Mouse (Mus musculus): ENCODE results near the gene 1110017D15Rik.

Gene 1110017D15Rik

DNA sequence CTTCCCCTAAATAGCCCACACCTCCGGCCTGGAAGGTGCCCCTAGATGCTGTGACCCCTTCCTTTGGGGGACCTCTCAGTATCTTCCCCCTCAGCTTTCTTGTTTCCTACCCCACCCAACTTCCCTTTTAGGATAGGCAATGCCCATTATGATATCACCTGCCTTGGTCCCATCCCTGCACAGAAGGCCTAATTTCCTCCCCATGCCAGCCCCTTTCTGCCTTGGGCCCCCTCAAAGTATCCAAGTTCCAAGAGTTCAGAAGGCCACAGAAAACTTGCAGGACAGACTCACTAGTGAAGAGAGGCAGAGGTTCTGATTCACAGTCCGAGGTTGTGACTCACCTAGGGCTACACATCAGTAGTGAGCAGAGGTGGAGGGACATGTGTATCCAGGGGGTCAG, at the start of gene 1110017D15Rik:
Gene 1110017D15Rik, minus strand, starts transcription at position 101 of the 400 bp plus-strand sequence.
- DNase-seq (ENCODE audit: low spot score) = no peak

DNA sequence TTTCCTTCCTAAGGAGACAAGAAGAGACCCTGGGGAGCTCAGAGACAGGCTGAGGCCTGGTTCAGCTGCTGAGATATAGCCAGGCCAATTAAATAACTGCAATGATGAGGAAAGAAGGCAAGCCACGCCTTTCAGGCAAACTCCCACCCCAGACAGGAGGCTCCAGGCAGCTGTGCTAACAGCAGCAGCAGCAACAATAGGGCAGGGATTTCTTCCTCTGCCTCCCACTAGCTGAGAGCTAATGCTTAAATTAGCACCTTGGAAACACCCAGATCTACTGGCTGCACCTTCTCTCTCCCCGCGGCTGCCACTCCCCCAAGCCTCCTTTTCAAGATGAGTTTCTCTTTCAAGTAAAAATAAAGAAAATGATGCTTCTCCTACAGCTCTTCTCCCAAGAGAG, 49.0 kb upstream of the 1110017D15Rik start:
- no peak for DNase-seq (ENCODE audit: low spot score)

DNA sequence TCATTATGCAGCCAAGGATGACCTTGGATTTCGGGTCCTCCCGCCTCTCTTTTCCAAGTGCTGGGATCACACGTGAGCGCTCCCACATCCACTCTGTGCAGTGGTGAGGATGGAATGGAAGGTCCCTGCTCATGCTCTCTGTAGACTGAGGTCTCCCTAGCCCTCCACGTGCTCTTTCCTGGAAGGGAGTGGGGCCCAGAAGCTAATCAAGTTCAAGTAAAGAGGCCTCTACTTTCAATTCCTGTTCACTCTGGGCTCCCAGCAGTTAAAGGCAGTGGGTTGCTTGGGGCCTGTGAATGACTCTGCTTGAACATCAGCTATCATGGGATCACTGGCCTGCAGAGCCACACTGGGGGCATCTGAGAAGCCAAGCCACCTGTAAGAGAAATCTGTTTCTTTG, 46.2 kb upstream of the 1110017D15Rik start:
- no peak for DNase-seq (ENCODE audit: low spot score)

DNA sequence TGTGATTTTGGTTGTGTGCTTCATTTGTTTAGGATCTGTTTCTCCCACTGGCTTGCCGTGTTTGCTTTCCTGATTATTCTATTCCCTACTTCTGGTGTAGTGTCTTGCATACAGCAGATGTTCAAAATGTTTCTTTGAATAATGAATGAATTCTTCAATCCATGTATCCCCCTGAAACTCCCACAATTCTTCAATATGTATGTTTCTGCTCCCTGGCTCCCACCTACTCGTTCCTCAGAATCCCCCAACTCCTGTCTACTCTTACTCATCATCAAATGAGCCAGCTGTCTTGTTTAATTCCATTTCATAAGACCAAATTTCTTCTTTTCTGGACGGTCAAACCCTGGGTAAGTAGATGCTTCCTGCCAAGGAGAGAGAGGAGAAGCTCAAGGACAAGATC, 40.0 kb upstream of the 1110017D15Rik start:
- DNase-seq (ENCODE audit: low spot score) = no peak

DNA sequence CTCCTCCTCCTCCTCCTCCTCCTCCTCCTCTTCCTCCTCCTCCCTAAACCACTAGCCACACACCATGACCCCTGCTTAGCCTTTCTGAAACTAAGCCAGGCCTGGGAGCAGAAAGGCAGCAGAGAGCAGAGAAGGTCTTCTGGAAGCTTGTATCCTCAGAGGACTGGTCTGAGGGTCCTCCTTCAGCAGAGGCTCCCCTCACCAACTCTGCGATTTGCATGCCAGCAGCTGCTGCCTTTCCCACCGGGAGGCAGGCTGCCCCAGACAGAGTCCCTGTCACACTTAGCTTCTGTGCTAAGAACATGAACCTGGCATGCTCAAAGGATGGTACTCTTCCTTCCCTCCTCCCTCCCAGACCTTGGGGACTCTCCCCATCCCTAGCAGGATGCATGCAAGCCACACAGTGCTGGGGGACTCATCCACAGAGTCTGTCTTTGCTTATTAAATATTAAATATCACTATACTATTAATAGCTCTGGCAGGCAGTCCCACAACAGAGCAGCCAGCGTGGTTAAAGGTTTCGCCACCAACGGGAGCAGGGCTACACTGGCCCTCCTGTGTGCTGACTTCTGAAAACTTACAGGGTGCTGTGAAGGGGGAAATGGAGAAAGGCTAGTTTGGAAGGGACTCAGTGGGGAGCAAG, 39.3 kb upstream of the 1110017D15Rik start:
- DNase-seq (ENCODE audit: low spot score) = no peak

DNA sequence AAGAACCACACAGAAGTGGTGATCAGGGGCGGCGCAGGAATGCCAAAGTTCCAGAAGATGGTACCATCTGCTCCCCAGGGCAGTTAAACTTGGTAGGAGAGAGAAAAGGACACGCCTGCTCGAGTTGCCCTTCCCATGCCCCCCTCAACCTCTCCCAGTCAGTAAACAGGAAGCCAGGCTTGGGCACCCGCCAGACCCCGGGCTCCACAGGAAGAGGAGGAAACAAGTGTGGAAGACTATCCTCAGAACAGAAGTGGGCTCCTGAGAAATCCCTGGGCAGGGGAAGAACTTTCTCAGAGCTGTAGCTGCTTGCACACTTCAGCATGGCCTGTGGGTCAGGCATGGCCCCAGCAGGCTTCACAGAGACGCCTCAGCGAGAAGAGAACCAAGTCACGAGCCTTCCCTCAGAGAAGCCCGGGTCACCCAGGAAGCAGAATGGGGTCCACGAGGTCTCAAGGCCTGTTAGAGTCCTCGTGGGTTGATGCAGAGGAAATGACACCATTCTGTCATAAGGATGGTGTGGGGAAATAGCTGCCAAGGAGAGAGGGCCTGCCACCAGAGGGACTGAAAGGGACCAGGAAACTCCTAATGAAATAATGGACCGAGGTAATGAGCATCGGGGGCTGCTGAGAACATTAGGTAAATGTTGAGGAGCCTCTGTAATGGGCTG, 38.0 kb upstream of the 1110017D15Rik start:
- no peak for DNase-seq (ENCODE audit: low spot score)

DNA sequence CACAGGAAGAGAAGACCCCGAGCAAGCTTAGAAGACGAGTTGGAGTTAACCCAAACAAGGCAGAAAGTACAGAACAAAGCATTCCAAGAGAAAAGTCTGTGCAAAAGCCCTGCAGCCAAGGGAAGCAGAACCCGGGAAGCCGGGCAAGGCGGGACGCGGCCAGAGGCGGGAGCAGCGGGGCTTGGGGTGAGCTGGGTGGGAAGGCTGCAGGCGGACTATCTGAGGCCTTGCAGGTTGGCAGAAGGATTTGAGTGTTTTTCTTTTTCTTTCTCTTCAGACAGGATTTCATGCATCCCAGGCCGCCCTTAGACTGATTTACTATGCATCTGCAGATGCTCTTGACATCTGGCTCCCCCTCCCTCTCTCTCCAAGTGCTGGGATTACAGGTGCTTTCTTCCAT, 36.0 kb upstream of the 1110017D15Rik start:
- DNase-seq (ENCODE audit: low spot score) = no peak

DNA sequence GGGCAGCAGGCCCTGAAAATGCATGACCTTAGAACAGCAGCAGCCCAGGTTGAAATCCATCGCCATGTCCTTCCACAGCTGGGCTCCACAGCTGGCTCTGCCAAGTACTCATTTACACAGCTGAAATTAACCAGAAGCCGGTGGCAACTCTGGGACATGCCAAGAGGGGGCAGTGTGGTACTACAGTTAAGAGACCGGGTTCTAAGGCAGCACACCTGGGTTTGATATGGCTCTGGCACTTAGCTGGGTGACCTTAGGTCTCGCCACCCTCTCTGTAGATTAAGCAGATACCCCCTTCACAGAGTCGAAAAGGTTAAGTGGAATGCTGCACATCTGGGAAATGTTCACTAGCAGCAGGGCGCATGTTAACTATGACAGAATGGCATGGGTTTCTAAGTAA, 35.4 kb upstream of the 1110017D15Rik start:
- no peak for DNase-seq (ENCODE audit: low spot score)

DNA sequence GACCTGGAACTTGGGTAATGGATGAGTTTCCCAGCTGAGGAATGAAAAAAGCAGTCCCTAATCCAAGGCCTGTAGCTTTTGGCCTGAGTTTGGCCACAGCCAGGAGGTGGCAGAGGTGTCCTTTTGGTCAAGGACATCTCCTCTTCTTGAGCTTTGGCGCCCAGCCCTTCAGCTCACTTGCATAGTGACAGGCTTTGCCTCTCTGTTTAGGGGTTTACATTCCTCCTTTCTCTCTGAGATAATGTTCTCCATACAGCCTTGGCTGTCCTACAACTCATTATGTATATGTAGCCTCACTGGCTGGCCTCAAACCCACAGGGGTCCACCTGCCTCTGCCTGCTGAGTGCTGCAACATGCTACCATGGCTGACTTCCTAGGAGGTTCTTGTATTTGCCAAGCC, 30.0 kb upstream of the 1110017D15Rik start:
- no peak for DNase-seq (ENCODE audit: low spot score)

DNA sequence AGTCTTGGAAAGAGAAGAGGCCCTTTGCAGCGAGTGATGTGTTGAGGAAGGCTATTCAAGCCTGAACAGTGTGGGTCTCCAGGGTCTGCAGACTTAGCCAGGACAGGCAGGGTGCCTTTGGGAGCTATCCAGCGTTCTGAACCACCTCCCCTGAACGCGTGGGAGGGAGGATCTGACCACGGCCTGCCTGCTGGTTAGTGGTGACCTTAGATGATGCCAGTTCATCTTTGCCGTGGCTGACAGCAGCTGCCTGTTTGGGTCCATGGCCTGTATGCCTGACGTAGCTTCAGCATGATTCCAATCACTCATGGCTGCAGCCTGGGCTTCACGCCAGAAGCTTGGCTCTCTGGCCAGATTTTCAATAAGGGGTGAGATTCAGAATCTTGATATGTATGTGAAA, 28.9 kb upstream of the 1110017D15Rik start:
- DNase-seq (ENCODE audit: low spot score) = no peak

DNA sequence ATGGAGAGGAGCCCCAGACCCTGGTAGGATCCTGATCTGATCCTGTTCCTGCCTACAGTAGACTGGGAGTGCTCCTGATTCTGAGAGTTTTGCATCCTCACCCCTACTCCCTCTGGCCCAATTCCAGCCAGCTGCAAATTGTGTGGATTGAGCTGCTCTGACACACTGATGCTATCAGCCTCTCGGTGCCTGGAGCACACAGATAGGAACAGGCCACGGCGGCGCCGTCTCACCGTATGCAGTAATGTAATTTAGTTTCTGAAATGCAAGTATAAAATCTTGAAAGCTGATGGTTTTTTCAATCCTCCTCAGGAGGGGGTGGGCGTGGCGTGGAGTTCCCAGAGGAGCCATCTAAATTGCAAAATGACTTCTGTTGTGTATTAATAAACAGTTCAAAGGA, 25.0 kb upstream of the 1110017D15Rik start:
- DNase-seq (ENCODE audit: low spot score) = no peak

DNA sequence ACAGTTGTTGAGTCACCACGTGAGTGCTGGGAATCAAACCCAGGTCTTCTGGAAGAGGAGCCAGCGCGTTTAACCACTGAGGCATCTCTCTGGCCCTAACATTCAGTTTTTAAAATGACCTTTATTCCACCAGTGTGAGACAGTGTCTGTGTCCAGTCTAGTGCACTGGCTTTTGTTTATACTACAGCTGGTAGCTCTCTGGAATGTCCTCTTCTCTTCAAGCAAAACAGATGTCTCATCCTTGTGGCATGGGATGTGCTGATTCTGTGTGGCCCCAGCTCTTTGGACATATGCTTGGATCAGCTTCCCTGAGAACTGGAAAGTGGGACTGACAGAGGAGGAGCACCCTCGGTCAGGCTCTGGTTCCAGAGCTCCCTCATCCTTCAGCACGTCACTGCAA, 17.7 kb upstream of the 1110017D15Rik start:
- DNase-seq (ENCODE audit: low spot score) = no peak

DNA sequence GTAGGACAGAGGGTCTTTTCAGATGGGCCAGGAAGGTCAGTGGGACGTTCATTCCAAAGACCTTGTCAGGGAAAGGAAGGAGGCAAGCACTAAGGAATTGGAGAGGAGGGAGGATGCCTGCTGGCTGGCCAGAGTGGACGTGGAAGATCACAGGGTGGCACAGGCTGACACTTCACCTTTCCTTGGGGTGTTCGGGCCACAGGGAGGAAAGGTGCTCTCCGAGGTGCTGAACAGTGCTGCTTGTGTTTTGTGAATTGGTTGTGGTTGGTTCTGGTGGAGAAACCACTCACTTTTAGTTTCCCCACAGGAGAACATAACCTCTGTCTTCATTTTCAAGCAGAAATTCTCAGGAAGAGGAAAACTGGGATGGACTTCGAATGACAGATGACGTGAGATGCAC, 15.3 kb upstream of the 1110017D15Rik start:
- DNase-seq (ENCODE audit: low spot score) = no peak

DNA sequence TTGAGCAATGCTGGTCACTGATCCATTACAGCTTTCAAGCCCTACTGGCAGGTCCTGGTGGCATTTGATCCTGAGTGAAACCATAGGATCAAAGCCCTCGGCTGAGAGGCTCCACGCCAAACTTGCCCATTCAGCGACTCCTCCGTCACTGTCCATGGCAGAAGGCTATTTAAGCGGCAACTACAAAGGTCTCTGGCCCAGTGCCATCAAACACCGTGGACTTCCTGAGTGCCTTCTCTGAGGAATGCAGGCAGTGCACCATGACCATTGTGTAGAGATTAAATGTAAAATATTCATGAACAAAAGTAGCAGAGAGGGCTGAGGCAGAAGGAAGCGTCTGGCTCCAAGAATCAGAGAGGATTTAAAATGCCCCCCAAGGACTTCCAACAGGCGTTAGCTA, 10.9 kb upstream of the 1110017D15Rik start:
- no peak for DNase-seq (ENCODE audit: low spot score)

DNA sequence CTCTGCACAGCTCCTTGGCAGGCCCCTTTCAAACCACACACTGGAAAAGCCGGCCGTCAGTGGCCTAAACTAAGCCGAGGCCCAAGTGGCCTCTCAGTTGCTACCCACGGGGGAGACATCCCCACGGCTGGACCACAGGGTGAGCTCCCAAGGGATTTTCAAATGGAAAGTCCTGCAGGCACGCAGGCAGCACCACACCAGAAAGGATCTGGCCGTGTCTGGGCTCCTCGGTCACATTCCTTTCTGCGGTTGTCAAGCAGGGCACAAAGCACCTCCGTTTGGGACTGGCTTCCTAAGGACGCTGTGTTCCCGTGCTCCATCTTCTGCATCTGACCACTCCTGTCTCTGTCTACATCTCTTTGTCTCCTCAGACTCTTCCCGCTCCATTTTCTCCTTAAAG, 9.9 kb upstream of the 1110017D15Rik start:
- no peak for DNase-seq (ENCODE audit: low spot score)

DNA sequence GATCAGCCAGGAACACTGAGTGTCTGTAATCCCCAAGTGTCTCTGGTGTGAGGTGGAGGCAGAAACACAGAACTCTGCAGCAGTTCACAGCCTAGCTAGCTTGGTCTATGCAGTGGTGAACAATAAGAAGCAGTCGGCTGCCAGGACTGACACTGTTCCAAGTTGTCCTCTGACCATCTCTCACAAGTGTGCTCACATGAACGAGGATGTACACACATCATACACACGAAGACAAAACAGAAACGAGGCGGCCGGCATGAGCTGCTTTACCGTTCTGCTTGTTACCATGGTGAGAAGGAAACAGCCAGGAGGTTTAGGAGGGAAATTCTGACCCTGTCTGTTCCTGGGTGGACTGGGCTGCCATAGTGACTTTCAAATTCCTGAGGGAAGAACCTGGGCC, 9.4 kb upstream of the 1110017D15Rik start:
- no peak for DNase-seq (ENCODE audit: low spot score)

DNA sequence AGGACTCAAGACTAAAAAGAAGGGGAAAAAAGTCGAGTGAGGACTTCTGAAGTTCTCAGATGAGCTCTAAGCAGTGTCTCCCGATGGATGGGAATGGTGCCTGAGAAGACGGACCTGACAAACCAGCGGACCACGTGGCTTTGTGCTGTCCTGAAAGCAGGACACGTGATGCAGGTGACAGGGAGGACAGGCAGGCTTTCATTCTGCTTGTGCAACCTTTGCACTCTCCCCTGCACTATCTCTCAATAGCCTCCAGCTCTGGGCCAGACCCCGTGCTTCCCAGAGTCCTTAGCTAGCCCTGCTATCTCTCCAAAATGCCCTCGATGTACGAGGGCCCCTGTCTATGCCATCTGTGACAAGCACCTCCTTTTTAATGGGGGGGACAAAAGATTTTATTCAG, 7.7 kb upstream of the 1110017D15Rik start:
- DNase-seq (ENCODE audit: low spot score) = no peak

DNA sequence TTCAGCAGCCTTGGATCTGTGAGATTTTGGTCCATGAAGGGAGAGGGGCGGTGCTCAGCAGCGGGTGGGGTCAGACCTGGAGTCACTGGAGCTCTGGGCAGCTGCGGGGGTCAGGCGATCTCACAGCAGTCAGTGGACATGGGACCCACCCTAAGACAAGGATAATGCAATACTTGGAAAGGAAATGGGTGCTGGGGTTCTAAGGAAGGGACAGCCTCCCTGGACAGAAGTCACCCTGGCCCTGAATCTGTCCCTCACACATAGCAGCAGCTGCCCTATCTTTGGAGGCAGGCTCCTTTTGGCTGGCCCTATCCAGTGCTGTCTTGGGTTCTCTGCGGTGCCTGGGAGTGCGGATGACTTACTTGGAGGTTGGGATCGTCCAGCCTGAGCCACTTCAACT, 6.7 kb upstream of the 1110017D15Rik start:
- DNase-seq (ENCODE audit: low spot score) = no peak

DNA sequence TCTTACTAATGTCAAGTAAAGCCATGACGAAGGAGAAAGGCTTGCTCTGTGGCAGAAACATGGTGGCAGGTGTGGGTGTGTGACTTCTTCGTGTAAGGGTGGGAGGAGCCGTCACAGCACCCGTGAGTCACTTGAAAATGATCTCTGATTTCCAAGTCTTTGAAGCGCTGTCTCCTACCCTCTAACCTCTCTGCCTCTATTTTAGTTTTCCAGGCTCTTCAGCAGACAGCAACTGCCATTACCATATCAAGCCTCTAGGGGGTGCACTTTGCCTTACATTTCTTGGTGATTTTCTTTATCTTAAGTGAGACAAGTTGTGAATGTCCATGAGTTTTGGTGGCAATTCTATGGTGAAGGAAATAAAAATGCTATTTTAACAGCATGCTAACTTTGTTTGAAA, 5.7 kb upstream of the 1110017D15Rik start:
- no peak for DNase-seq (ENCODE audit: low spot score)

DNA sequence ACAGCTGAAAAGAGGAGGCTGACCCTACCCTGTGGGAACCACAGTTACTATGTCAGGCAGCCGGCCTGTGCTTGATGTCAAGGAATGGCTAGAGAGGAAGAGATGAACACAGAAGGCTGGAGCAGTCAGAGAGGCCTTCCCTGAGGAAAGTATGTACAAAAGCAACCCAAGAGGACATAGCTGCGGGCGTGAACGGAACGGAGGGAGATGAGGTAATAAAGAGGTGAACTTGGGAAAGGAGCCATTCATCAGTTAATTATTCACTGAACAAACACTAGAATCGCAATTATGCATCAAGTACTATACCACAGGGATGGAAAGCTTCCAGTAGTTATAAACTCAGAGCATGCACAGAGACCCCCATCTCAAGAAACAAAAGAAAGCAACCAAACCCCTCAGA, 5.0 kb upstream of the 1110017D15Rik start:
- DNase-seq (ENCODE audit: low spot score) = no peak

DNA sequence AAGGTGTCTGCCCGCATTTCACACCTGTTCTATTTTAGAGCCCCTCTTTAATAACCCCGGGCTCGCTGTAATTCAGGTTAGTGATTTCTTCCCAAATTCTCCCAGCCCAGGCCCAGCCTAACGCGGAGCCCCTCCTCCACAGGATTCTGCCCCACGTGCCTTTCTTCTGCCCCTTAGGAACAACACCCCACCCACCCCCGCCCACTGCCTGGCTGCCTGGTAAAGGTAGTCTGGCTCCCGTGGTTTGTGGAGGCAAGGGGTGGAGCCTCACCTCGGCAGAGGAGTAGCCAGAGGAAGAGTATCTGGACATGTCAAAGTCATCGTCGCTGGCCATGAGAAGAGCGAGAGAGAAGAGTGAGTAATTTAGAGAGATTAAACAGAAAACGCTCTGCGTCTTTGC, 3.5 kb upstream of the 1110017D15Rik start:
- no peak for DNase-seq (ENCODE audit: low spot score)

DNA sequence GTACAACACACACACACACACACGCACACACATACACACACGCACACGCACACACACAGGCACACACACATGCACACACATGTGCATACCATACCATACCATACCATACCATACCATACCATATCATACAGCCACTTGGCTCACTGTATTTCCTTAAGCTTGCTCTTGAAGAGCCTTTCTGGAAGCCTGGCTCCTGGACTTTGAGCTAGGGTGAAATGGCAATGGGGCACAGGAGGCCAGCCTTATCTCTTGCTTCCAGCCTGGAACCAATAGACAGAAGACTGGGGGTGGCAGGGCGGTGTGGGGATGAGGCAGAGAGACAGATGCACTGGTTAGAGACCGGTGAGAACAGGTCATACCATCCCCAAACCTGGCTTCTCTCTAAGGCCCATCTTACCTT, 2.1 kb upstream of the 1110017D15Rik start:
- DNase-seq (ENCODE audit: low spot score) = no peak

DNA sequence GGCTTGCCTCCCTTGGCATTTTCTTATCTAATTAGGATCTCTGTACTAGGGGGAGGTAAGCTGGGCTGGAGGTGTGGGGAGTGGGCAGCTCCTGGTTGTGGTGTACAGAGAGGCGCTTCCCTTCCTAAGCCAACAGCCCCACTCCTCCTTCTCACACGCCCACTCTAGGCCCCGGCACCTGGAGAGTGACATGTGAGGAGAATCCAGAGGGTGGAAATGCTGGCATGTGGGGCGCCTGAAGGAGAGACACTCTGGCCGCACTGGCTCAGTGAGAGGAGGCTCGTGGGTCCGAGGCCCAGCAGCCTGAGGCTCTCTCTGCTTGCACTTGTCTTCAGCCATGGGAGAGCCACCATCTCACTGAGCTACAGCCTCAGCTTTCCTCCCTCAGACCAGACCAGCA, 1.2 kb upstream of the 1110017D15Rik start:
- DNase-seq (ENCODE audit: low spot score) = no peak

DNA sequence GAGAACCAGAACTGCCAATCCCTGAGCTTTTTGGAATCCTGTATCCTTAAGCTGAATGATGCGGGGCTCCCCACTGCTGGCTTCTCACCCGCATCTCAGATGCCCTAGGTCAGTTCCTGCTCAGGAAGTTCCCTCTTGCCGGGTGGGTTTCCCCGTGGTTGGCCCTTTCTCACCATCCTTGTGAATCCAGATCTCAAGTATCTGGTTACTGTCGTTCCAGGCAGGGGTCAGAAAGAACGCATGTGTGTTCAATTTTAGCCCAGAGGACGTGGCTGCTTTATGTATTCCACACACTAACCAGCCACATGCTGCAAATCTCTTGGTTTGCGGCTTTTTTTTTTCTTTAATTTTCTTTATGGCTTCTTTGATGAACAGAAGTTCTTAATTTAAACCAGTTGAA, 3.4 kb downstream of the 1110017D15Rik start:
- no peak for DNase-seq (ENCODE audit: low spot score)

Measured in testis, postnatal 14 days (tissue).